Mouse (Mus musculus) embryo, embryonic 10.5 days (tissue): ENCODE results near the gene Exosc5.

Source experiments
- DNase-seq: peaks from one replicate; pipeline ENCODE4 v3.0.0-alpha.2; 2015; ENCODE audit warnings: low spot score

Gene Exosc5

DNA sequence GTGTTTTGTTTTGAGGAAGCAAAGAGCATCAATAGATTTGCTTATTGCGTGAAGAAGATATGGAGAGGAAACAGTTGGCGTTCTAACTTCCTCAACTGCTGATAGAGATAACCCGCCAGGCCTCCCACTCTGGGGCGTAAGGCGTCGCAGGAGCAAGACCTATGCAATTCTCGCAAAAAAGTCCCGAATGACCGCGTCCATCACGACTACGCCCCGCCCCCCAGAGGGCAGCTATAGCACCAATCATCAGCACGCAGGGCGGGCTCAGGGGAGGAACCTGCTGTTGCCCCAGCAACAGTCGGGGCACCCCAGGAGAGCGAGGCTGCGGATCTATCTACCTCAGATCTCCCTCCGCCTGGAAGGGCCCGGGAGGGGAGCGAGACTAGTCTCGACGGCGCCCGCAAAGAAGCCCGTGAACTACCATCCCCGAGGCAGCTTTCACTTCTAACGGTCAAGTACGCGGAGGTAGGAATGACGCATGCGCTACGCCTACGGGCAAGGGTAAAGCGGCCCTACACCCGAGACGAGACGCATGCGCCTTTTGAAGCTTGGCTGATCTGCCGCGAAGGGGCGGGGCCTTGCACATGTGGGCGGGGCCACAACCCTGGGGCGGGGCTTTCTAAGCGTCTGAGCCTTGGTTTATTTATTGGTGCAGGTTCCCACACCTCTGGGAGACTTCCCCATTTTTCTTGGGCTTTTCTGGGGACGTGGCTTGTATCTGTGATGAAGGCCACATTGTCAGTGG lies 21.7 kb downstream of the Exosc5 start, which contains the start of gene B9d2:
TSS of gene B9d2 (plus strand) at position 267 of the 745 bp plus-strand sequence.
- peak; percentile 97 for DNase-seq

DNA sequence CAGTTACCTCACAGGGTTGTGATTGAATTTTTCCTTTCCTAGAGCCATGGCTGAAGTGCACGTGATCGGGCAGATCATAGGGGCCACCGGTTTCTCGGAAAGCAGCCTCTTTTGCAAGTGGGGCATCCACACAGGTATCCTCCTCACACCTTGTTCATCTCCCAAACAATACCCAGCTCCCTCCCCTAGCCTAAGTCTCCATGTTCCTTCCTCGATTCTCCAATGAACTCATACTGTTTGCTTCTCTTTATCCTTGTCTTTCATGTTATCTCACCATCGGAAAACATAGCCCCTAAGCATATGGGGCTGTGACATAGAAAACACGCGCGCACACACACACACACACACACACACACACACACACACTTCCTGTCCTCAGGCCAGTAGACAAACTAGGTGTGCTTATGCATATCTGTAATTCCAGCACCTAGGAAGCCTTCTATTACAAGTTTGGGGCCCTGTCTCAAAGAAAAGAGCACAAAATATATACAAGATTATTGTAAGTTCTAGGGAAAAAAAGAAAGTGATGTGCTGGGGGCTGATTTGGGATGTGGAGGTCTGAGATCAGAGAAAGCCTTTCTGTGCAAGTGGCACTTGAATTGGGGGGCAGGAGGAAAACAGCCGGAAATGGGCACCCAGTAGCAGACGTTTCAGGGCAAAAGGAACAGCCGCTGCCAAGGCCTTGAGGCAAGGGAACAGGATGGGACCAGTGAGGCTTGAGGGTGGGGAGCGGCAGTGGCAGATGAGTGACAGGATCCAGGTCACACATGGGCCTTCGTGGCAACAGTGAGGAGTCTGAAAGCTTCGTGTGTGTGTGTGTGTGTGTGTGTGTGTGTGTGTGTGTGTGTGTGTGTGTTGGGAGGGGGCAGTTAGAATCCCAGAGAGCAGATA lies 22.6 kb downstream of the Exosc5 start:
- DNase-seq: no peak

DNA sequence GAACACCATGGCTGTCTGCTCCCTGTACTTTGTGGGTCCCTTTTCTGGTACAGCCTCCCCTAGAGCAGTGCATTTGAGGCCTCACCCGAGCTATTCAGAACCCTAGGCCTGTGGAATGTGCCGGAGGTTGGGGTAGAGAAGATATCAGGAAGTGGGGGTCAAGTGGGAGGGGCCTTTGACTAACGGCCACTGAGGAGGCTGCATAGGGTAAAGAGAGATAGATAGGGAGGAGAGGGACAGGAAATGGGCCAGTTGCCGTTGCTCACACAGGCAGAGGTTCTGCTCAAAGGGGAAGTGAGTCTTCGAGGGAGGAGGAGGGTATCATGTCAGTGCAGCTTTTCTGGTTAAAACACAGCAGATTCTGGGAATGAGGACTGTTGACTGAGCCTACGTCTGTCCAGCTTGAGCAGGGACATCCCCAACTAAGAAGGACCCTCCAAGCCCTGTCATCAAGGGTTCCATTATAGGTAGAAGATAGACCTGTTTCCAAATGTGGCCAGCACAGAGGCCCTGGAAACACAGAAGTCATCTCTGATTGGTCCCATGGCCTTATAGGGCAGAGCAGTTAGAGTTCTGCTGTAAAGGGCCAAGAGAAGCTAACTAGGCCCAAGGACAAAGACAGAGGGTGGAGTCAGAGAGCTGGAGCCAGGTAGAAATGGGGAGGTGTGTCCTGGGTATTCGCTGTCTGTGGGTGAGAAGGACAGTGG lies 24.7 kb downstream of the Exosc5 start:
- no peak for DNase-seq

DNA sequence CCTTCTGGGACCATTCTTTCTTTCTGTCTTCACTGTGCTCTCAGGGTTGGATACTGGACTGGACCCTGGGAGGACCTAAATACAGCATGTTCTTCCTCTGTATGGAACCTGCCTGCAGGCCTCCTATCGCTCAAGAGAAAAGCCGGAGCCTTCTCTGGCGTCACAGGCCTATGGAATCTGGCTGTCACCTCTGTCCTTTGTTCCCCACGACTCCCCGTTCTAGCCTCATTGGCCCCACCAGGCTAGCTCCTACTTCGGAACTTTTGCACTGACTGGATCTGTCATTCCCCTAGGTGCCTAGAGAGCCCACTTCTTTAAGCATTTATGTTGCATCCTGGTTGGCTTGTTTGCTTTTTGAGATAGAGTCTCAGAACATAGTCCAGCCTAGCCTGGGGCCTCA lies 25.7 kb downstream of the Exosc5 start:
- no peak for DNase-seq

DNA sequence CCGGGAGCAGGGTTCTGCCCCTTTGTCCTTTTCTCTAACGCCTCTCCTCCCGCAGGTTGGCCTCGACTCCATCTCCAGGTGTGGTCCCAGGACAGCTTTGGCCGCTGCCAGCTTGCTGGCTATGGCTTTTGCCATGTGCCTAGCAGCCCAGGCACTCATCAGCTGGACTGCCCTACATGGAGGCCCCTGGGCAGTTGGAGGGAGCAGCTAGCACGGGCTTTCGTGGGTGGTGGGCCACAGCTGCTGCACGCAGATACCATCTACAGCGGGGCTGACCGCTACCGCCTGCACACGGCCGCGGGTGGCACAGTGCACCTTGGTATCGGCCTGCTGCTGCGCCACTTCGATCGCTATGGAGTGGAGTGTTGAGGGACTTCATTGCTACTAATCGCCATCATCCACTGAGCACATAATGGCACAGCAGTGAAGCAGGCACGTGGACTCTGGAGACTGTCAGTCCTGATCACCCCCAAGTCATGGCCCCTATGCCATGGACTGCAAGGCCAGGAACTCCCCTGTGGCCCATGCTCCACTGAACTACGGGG lies 27.0 kb downstream of the Exosc5 start:
- no peak for DNase-seq

DNA sequence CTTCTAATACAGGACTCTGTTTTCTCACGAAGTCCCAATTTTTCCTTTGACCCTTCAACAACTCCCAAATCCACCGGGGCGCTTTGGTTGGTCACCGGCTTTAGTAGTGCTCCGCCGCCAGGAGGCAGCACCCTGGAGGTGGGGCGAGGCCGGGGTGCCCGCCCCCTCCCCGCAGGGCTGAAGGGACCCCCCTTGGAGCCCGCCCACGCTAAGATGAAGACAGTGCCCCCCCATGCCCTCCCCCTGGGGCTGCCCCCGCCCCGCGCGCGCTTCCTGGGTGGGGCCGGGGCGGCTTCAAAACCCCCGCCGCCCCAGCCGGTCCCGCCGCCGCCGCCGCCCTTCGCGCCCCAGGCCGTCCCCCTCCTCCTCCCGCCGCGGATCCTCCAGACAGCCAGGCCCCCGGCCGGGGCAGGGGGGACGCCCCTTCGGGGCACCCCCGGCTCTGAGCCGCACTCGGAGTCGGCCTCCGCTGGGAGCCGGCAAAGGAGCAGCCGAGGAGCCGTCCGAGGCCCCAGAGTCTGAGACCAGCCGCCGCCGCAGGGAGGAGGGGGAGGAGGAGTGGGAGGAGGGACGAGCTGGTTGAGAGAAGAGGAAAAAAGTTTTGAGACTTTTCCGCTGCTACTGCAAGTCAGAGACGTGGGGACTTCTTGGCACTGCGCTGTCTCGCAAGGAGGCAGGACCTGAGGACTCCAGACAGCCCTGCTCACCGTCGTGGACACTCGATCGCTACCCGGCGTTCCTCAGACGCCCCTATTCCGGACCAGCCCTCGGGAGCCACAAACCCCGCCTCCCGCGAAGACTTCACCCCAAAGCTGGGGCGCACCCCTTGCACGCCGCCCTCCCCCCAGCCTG lies 27.9 kb downstream of the Exosc5 start, which contains the start of gene Tgfb1:
TSS of gene Tgfb1 (plus strand) at position 323 of the 852 bp plus-strand sequence.
- peak; percentile 76 for DNase-seq

DNA sequence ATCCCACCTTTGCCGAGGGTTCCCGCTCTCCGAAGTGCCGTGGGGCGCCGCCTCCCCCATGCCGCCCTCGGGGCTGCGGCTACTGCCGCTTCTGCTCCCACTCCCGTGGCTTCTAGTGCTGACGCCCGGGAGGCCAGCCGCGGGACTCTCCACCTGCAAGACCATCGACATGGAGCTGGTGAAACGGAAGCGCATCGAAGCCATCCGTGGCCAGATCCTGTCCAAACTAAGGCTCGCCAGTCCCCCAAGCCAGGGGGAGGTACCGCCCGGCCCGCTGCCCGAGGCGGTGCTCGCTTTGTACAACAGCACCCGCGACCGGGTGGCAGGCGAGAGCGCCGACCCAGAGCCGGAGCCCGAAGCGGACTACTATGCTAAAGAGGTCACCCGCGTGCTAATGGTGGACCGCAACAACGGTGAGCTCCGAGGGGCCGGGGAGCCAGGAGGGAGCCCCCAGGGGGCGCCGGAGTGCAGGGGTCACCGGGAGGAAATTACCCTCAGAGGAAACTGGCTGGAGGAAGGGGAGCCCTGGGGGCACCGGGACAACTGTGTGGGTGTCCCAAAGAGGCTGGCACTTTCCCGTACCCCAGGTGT lies 28.9 kb downstream of the Exosc5 start:
- DNase-seq: peak; percentile 39

DNA sequence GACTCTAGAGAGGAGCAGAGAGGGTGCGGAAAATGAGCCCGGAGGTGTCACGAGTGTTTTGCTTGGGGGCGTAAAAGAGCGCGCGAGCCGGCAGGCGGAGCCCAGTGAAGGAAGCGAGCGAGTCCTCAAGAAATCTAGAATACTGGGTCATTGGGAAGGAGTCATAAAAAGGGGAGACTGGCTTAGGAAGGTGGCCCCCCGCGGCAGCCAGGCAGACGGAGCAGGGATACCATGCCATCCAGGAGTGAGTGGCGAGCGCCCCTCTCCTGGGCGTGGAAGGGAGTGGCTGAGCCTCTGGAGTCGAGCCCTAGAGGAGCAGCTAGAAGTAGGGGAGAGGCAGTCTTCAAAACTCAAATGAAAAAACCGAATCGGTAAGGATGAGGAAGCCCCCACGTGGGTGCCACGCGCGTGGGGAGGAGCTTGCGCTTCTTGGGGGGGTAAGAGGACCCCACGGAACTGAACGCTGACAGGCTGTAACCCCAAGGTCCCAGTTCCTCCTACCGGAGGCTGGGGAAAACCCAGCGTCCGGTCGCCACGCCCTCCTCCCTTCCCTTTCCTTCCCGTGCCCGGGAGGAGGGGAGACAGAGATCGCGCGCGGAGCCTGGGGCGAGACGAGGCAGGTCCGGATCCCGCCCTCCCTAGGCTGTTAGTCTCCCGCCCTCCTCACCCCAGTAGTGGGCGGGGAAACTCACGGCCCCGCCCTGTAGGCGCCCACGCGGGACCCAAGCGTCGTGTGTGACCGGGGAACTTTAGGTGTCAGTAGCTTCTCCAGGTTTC lies 30.0 kb downstream of the Exosc5 start:
- DNase-seq: peak; percentile 66

DNA sequence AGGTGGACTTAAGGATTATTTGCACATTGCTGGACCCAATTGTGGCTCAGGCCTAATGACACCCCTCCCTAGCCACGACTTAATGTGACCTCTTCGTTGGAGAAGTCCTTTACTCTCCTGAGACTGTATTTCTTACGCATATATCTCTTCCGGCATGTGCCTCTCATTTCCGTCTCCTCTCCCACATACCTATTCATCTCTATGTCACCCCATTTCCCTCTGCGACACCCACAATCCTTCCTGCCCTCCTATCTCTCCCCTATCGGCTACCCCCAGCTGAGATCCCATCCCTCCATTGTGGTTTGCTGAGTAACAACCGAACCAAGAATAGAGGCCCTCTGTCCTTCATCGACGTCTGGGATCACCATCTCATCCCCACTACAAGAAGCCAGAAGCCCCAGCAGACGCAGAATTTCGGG lies 30.6 kb downstream of the Exosc5 start:
- DNase-seq: no peak

DNA sequence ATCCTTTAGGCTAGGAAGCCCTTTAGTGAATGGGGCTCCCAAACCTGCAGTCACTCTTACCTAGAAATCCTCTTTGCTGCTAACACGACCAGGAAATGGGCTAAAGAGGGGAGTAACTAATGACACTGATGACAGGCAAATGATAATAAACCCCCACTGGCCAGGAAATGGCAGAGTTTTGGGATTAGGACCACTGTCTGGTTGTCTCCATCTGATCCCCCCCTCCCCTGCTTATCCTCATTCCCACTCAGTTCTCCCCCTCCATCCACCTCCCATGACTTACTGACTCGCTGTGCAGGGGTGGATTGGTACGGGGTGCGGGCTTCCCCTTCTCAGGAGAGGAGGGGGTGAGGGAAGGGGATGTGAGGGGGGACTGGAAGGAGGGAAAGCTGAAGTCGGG lies 31.1 kb downstream of the Exosc5 start:
- DNase-seq: no peak

DNA sequence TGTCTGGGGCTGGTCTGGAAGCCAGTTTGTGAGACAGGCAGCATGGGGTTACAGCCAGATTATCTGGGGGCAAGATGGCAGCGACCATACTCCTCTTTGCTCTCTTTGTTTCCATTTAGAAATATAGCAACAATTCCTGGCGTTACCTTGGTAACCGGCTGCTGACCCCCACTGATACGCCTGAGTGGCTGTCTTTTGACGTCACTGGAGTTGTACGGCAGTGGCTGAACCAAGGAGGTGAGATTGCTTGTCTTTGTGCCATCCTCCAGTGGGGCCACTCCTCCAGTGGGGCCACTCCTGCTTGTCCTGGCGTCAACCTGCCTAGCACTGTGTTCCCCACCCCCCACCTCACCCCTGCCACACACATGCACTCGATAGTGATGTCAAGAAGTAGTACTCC lies 35.1 kb downstream of the Exosc5 start:
- DNase-seq: no peak

DNA sequence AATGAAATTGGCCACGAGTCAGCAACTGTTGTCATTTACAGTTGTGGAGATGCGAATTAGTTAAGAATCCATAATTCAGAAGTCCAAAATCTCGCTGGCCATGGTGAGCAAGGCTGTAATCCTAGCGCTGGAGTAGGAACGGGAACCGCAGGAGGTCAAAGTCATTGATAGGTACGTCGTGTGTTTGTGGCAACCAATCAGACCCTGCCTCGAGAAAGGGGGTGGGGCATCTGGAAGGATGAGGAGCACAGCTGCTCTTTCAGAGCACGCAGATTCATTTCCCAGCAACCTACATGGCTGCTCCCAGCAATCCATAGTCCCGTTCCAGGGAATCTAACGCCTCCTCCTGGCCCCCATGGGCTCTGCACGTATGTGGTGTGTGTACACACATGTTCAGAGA lies 40.9 kb downstream of the Exosc5 start:
- DNase-seq: no peak

DNA sequence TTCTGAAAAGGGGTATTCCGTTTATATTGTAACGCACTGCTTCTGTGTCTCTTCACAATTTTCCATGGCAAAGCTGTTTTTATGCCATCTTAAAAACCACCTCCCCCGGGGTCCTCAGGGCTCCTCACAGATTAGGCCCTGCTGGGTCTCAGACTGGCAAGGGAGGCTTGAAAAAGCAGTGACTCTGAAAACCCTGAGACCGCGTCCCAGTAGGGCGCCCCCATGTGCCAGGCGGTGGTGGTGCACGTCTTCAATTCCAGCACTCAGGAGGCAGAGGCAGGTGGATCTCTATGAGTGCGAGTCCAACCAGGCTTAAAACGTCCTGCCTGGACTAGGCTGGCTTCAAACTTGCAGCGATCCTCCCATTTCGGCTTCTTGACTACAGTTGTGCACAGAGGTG lies 41.8 kb downstream of the Exosc5 start:
- DNase-seq: no peak

DNA sequence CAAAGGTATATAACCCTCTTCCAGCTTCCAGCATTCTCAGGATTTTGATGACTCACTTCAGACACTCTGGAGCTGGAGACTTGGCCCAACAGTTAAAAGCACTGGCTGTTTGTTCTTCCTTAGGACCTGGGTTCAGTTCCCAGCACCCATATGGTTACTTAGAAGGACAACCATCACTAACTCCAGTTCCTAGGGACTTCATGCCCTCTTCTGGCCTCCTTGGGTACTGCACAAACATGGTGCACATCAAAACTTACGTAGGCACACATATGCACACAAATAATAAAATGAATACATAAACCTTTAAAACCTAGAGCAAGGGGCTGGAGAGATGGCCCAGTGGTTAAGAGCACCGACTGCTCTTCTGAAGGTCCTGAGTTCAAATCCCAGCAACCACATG lies 43.4 kb downstream of the Exosc5 start:
- no peak for DNase-seq

DNA sequence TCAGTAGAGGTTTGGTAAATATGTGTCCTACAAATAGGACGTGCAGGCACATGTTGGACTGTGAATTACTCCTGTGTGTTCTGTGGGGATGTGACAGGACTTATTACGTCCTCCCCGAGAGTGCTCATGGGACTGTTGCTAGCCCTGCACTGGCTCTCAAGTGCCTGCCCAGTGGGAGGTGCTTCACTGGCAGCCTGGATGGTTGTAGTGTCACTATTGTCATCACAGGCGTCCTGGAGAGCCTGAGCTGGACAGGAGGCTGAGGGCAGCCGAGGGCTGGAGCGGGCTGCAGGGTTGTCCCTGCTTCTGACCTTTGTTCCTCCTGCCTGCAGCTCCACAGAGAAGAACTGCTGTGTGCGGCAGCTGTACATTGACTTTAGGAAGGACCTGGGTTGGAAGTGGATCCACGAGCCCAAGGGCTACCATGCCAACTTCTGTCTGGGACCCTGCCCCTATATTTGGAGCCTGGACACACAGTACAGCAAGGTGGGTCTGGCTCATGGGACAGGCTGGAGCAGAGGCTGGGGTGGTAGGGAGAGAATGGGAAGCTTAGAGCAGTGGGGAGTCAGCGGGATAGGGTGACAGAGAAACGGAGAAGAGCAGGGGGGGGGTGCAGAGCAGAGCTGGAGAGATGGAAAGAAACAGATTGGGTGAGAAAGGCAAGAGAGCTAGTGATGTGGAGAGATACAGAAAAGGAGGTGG lies 45.0 kb downstream of the Exosc5 start:
- DNase-seq: no peak

DNA sequence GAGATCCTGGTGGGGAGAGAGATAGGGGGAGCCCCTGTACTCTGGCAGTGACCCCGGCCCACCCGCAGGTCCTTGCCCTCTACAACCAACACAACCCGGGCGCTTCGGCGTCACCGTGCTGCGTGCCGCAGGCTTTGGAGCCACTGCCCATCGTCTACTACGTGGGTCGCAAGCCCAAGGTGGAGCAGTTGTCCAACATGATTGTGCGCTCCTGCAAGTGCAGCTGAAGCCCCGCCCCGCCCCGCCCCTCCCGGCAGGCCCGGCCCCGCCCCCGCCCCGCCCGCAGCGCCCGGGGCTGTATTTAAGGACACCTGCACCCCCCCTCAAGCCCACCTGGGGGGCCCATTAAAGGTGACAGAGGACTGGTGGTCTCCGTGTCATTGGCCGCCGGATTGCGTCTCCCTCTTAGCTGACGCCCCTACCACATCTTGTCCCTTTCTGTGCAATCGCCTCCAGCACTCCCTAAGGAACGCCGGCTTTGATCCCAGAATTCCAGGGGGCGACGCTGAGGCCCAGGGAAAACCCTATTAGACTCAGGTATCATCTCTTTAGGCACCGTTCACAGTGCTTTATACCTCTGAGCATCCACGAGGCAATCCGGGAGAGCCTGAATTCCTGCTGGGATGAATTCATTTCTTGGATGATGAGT lies 45.9 kb downstream of the Exosc5 start:
- DNase-seq: no peak

DNA sequence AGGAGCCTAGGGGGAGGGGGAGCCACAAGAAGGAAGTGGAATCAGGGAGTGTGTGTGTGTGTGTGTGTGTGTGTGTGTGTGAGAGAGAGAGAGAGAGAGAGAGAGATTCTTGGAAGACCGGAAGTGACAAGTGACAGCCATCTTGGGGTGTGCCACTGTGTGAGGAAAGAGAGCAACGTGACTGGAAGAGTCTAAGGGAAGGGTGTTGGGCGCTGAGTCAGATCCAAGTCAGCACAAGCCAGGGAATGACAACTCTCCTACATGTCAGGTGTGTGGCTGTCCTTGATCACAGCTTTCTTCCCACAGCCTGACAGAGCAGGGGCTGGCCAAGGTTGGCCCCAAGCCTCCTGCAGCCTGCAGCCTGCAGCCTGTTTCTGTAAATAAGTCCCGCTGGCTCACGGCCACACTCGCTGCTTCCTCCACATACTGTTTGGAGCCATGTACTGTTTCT lies 46.9 kb downstream of the Exosc5 start:
- DNase-seq: no peak

DNA sequence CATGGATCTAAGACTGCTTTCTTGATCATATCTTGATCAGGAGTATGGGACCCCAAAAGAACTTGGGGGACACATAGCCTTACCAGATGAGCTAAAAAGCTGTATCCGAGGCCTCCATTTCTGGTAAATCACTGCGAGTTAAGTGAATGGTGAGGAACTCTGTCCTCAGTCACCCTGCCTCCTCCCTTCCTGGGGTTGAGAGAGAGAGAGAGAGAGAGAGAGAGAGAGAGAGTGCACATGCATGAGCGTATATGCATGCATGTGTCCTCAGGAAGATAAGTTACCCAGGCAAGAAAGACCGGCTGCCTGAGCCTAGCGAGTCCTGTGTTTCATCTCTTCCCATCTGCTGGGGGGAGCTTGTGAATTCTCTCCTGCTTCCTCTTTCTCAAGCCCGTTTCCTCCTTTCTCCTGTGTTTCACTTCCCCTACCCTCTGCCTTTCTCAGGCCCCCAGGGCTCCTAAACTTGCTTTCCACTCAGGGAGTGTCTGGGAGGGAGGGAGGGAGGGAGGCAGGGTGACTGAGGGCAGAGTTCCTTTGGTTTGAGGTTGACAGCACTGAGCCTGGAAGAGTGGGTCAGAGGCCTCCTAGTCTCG lies 47.7 kb downstream of the Exosc5 start:
- no peak for DNase-seq
